Mouse (Mus musculus) adrenal gland, adult 18-20 months (tissue): Measurements from ENCODE around the gene Scgb1b27. TPM values are rescaled to one million over a fixed set of nuclear protein-coding genes. Genes with fewer than 3 reads are reported as not detected.
"Not testable (repeated sequence)": the region's sequence is repeated elsewhere in the genome, so short reads cannot be mapped to it uniquely, and the experiment has no call there.

Experiments
- DNase-seq, 2 experiments: peaks; one replicate each; pipeline ENCODE4 v3.0.0; 2021 to 2022; ENCODE audit warnings: low spot score in 2 of 2
- long read RNA-seq, 2 experiments: library from polyadenylated mRNA; stranded (forward); transcript quantifications; one replicate each; pipeline ENCODE4 v2.0.0; 2021
- total RNA-seq, 2 experiments: library from RNA; stranded (reverse); gene quantifications; 1 replicate in 1 of 2; 2 replicates in 1 of 2; pipeline ENCODE4 v1.2.3; 2021

The Scgb1b27 gene
- not detected for total RNA-seq
- long read RNA-seq, experiment 1, result 0 reads
- long read RNA-seq, experiment 2, result 0 reads

GRCm38 (mm10) chr7:34021183-34021582 is at the start of gene Scgb1b27:
Gene Scgb1b27 (plus strand): TSS chr7:34021483.
- DNase-seq, result not testable (repeated sequence)

- peak; percentile 15 to 27 for DNase-seq
Measured at GRCm38 (mm10) chr7:33982281-33982680, 39.0 kb upstream of the Scgb1b27 start.

GRCm38 (mm10) chr7:34013842-34014241 is 7.4 kb upstream of the Scgb1b27 start, which contains the start of gene Scgb2b27:
Gene Scgb2b27 (minus strand): TSS chr7:34013942.
- no peak for DNase-seq

GRCm38 (mm10) chr7:34025641-34026040 is 4.4 kb downstream of the Scgb1b27 start:
- no peak for DNase-seq

DNA sequence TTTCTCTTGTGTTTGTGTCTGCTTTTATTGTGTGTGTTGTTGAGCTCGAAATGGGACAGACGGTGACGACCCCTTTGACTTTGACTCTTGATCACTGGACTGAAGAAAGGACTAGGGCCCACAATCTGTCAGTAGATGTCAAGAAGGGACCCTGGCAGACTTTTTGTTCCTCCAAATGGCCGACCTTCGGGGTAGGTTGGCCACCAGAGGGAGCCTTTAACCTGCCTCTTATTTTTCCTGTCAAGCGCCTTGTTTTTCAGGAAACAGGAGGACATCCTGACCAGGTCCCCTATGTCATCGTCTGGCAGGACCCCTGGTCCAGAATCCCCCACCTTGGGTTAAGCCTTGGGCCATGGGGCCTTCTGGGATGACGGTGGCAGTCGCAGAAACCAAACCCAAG is 5.9 kb downstream of the Scgb1b27 start:
- not testable (repeated sequence) for DNase-seq

DNA sequence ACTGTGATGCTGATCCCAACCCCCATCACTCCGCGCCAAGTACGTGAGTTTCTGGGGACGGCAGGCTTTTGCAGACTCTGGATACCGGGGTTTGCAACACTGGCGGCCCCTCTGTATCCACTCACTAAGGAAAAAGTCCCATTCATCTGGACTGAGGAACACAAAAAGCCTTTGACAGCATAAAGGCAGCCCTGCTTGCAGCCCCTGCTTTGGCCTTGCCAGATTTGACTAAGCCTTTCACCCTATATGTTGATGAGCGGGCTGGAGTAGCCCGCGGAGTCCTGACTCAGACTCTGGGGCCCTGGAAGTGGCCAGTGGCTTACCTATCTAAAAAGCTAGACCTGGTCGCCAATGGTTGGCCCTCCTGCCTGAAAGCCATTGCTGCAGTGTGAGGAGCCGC is 8.7 kb downstream of the Scgb1b27 start:
- DNase-seq, result no peak

DNA sequence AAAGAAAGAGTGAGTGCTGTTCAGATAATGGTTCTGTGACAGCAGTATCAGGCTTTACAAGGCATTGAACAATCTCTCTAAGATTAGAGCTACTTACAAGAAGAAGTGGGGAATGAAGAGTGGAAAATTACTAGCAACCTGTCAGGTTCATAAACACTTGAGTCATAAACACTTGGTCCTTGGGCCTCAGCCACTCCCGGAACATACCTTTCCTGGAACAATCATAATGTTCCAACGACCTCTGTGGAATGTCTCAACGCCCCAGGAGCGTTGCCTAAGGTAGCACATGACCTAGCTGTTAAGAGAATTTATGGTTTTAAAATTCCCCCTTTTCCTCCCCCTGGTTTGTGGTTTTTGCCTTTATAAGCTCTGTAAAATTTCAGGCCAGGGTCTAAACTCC is 13.3 kb downstream of the Scgb1b27 start:
- DNase-seq, result not testable (repeated sequence)

GRCm38 (mm10) chr7:34036076-34036815 is 15.0 kb downstream of the Scgb1b27 start:
- not testable (repeated sequence) for DNase-seq

DNA sequence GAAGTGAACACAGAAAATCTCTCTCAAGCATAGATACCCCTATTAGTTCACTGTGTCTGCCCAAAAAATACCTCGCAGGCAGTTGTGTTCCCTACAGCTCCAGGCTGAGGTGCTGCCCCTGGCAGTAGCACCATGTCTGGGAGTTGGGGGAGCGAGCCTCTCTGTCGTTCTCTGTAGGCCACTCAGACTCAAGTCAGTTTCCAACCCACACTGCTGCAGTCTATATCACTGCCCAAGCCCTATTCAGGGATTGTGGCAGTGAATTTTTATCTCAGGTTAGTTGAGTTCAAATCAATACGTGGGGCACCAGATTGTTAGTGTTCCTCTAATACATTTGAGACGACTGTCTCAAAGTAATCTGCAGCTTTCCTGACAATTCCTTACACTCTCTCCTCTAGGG is 46.8 kb downstream of the Scgb1b27 start:
- not testable (repeated sequence) for DNase-seq

Other genes starting within 250 kb of the Scgb1b27 start
- gene Scgb2b26, start 76.4 kb upstream of the Scgb1b27 start, total RNA-seq, result not detected
- gene Scgb2b27, start 7.5 kb upstream of the Scgb1b27 start, total RNA-seq, result not detected
- gene Scgb1b30, start 73.9 kb downstream of the Scgb1b27 start, total RNA-seq, result not detected
- 10 to 100 TPM; 17.8 to 22.0 TPM for gene Wtip, start 111.8 kb downstream of the Scgb1b27 start, total RNA-seq
- gene Uba2, start 148.1 kb downstream of the Scgb1b27 start, total RNA-seq, result 10 to 100 TPM; 58.7 to 62.7 TPM
- 10 to 100 TPM; 17.5 to 19.1 TPM for gene Pdcd2l, start 175.2 kb downstream of the Scgb1b27 start, total RNA-seq
- gene Gpi1, start 208.9 kb downstream of the Scgb1b27 start, total RNA-seq, result 100 to 1,000 TPM; 397 to 651 TPM
- gene Gm6096, start 229.6 kb downstream of the Scgb1b27 start, total RNA-seq, result not detected